Mouse (Mus musculus): ENCODE data around the gene Maf.

- TF ChIP-seq GATA1 (IDR thresholded peaks at IDR 0.05; ENCODE audit: low read length), result no peak
- no peak for TF ChIP-seq TAL1 (IDR thresholded peaks at IDR 0.05; ENCODE audit: low read length)
Observed at GRCm38 (mm10) chr8:115636751-115637150, 70.8 kb downstream of the Maf start.

Measured in erythroblast, embryonic 14.5 days (primary cell).